Mouse (Mus musculus): ENCODE measurements around the gene Atg101. TPM values are rescaled to one million over a fixed set of nuclear protein-coding genes. Genes with fewer than 3 reads are reported as not detected.
A peak's percentile ranks its signal among the peaks of the same experiment; 100 is the strongest.

The Atg101 gene
- total and polyA plus RNA-seq, 3 experiments = 75.2 to 75.5 TPM; not detected in 1

GRCm38 (mm10) chr15:101253563-101253885 is 30.5 kb upstream of the Atg101 start:
- Histone ChIP-seq H3K27ac (ENCODE audit: control insufficient read depth, low read depth, low read length) (no peak overlapping the region), H3K9me3 (replicated peaks; ENCODE audit: insufficient read depth, low read length) (no peaks in the 10 kb centered on the region), H3K4me1 (ENCODE audit: control insufficient read depth in 1 of 2, insufficient read depth in 2 of 2, low read length in 2 of 2) (peaks cover 5 to 30% of the 10 kb centered on the region in 2 experiments), H3K27me3 (ENCODE audit: control insufficient read depth in 1 of 2, insufficient read depth in 2 of 2, low read length in 2 of 2) (no peaks in the 10 kb centered on the region), H3K9ac (ENCODE audit: control insufficient read depth, low read depth, low read length, poor library complexity, severe bottlenecking) (peak overlapping the region; percentile 44), H3K79me2 (ENCODE audit: control insufficient read depth, insufficient read depth, low read length, poor library complexity) (no peaks in the 10 kb centered on the region), H3K36me3 (ENCODE audit: control insufficient read depth in 1 of 2, insufficient read depth in 2 of 2, low read length in 2 of 2) (peaks cover 0 to 18% of the 10 kb centered on the region in 2 experiments; a peak in 2 of 4 replicates), H3K4me3 (ENCODE audit: control insufficient read depth in 1 of 2, insufficient read depth in 1 of 2, low read depth in 2 of 2, low read length in 2 of 2) (peak overlapping the region; percentile 49 to 81)
- TF ChIP-seq MEF2A (IDR thresholded peaks at IDR 0.05; ENCODE audit: extremely low read depth, insufficient replicate concordance, low read depth, low read length, poor library complexity, severe bottlenecking) (no peak), POLR2A (IDR thresholded peaks at IDR 0.05; ENCODE audit: control insufficient read depth in 1 of 2, insufficient read depth in 1 of 2, low read depth in 1 of 2, low read length in 2 of 2, poor library complexity in 1 of 2) (no peak), TBP (IDR thresholded peaks at IDR 0.05; ENCODE audit: low read depth, low read length) (no peak), POLR2AphosphoS2 (IDR thresholded peaks at IDR 0.05; ENCODE audit: low read length) (no peak), ZMIZ1 (IDR thresholded peaks at IDR 0.05; ENCODE audit: low read depth, low read length) (no peak), POLR2AphosphoS5 (IDR thresholded peaks at IDR 0.05; ENCODE audit: borderline replicate concordance, low read depth, low read length) (no peak), TCF12 (IDR thresholded peaks at IDR 0.05; ENCODE audit: low read depth, low read length) (no peak), KAT2A (conservative IDR thresholded peaks at IDR 0.05; ENCODE audit: low read depth, low read length) (no peak), USF2 (IDR thresholded peaks at IDR 0.05; ENCODE audit: borderline replicate concordance in 1 of 2, insufficient read depth in 1 of 2, low read depth in 1 of 2, low read length in 2 of 2) (no peak), ZNF384 (IDR thresholded peaks at IDR 0.05; ENCODE audit: low read depth, low read length) (no peak)
- DNase-seq (ENCODE audit: low read depth, low spot score) = no peak

GRCm38 (mm10) chr15:101253886-101254795 is 29.9 kb upstream of the Atg101 start, which contains the start of gene Nr4a1:
Nr4a1 (plus strand) TSS chr15:101254269.
- Histone ChIP-seq H3K79me2 (ENCODE audit: control insufficient read depth, insufficient read depth, low read length, poor library complexity) (no peaks in the 10 kb centered on the region), H3K36me3 (ENCODE audit: control insufficient read depth in 1 of 2, insufficient read depth in 2 of 2, low read length in 2 of 2) (peaks cover 0 to 18% of the 10 kb centered on the region in 2 experiments; a peak in 2 of 4 replicates), H3K4me1 (ENCODE audit: control insufficient read depth in 1 of 2, insufficient read depth in 2 of 2, low read length in 2 of 2) (peaks cover 5 to 30% of the 10 kb centered on the region in 2 experiments), H3K27me3 (ENCODE audit: control insufficient read depth in 1 of 2, insufficient read depth in 2 of 2, low read length in 2 of 2) (no peaks in the 10 kb centered on the region), H3K27ac (ENCODE audit: control insufficient read depth, low read depth, low read length) (no peak within 1 kb of the TSS), H3K9me3 (replicated peaks; ENCODE audit: insufficient read depth, low read length) (no peaks in the 10 kb centered on the region), H3K9ac (ENCODE audit: control insufficient read depth, low read depth, low read length, poor library complexity, severe bottlenecking) (peak within 1 kb of the TSS; percentile 51), H3K4me3 (ENCODE audit: control insufficient read depth in 1 of 2, insufficient read depth in 1 of 2, low read depth in 2 of 2, low read length in 2 of 2) (peak within 1 kb of the TSS; percentile 55 to 93)
- peak; percentile 76 for DNase-seq (ENCODE audit: low read depth, low spot score)
- TF ChIP-seq MEF2A (IDR thresholded peaks at IDR 0.05; ENCODE audit: extremely low read depth, insufficient replicate concordance, low read depth, low read length, poor library complexity, severe bottlenecking) = peak; percentile 98
- peak; percentile 48; the same call in 1 of the 2 replicates for TF ChIP-seq HCFC1 (IDR thresholded peaks at IDR 0.05; ENCODE audit: low read depth, low read length)
- peak; percentile 70; the same call in 1 of the 2 replicates for TF ChIP-seq ETS1 (IDR thresholded peaks at IDR 0.05; ENCODE audit: low read depth, low read length)
- peak; percentile 14 for TF ChIP-seq MAX (IDR thresholded peaks at IDR 0.05; ENCODE audit: low read length)
- no peak for TF ChIP-seq POLR2AphosphoS5 (IDR thresholded peaks at IDR 0.05; ENCODE audit: borderline replicate concordance, low read depth, low read length)
- no peak for TF ChIP-seq GABPA (IDR thresholded peaks at IDR 0.05; ENCODE audit: low read depth, low read length)
- 0 out of 6 replicates have a peak, but pooled peaks of 1 of the 3 experiments have one; percentile 0 for TF ChIP-seq CTCF (IDR thresholded peaks at IDR 0.05 in 2 of 3, conservative IDR thresholded peaks at IDR 0.05 in 1 of 3; ENCODE audit: control insufficient read depth in 1 of 3, insufficient read depth in 1 of 3, low read depth in 2 of 3, low read length in 3 of 3, poor library complexity in 1 of 3, severe bottlenecking in 1 of 3)
- peak in 1 of 2 experiments; percentile 38; a peak in 1 of 4 replicates for TF ChIP-seq POLR2A (IDR thresholded peaks at IDR 0.05; ENCODE audit: control insufficient read depth in 1 of 2, insufficient read depth in 1 of 2, low read depth in 1 of 2, low read length in 2 of 2, poor library complexity in 1 of 2)
- TF ChIP-seq CHD2 (IDR thresholded peaks at IDR 0.05; ENCODE audit: low read length) = no peak
- peak; percentile 47; the same call in 1 of the 2 replicates for TF ChIP-seq SIN3A (IDR thresholded peaks at IDR 0.05; ENCODE audit: low read length)
- peak; percentile 32; the same call in 1 of the 2 replicates for TF ChIP-seq NELFE (IDR thresholded peaks at IDR 0.05; ENCODE audit: low read depth, low read length)
- TF ChIP-seq NRF1 (IDR thresholded peaks at IDR 0.05; ENCODE audit: insufficient read depth, low read depth, low read length, poor library complexity, severe bottlenecking) = 0 out of 2 replicates have a peak, but pooled peaks have one; percentile 29
- 0 out of 2 replicates have a peak, but pooled peaks have one; percentile 18 for TF ChIP-seq TCF12 (IDR thresholded peaks at IDR 0.05; ENCODE audit: low read depth, low read length)

Measured in MEL (cell line).